In the genomic region with DNA sequence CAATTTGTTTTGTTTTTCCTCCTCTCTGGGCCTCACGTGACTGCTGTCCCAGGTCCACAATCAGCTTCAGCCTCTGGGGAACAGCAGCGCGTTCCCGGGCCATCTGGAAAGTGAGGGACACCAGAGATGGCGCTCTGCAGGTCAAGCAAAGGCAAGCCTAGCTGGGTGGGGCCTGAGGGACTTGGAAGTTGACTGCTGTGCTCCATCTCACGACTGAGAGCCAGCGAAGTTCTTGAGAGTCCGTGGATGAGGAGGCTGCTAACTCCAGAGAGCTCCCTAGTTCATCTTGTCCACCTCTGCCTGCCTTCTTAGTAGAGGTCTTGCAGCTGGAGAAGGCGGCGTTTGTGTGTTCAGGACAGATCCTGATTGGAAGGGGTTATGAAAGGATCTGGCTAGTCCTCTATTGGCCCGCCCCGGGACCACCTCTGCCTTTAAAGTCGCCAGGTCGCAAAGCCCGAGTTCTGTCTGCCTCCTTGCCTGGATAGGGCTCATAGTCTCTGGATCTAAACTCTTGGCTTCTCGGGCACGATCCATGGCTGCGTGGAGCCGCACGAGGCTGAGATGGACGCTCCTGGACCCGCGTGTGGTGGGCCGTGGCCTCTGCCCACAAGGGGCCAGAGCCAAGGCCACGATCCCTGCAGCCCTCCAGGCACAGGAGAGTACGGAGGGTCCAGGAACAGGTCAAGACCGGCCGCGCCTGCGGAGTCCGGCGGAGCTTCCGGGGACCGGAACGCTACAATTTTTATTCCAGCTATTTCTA, we compare ENCODE assay signal across 8 mouse cellular contexts. TPM values are rescaled to one million over a fixed set of nuclear protein-coding genes. Genes with fewer than 3 reads are reported as not detected.
DNase-seq lines count a peak whose midpoint lies in the region; ATAC-seq and TF ChIP-seq lines count a peak whose summit lies in the region.

A gene (plus strand): TSS at position 476 of the 760 bp plus-strand sequence.

- peak; percentile 56 for DNase-seq in Muller cell, postnatal 12 days (ENCODE audit: inconsistent ontology term)
- DNase-seq in cerebellum, adult 9-10 months: peak; percentile 9
- peak in 1 of 2 experiments; percentile 19 for DNase-seq in frontal cortex, adult 2 months (ENCODE audit: extremely low spot score in 1 of 2, low spot score in 1 of 2)
- peak in 1 of 2 experiments; percentile 22 for DNase-seq in layer of hippocampus, adult 2 months (ENCODE audit: low spot score in 2 of 2)
- peak; percentile 66 for DNase-seq in lung, postnatal 14 days
- peak; percentile 40 for DNase-seq in ovary, postnatal 10 days (ENCODE audit: low spot score)

- peak; percentile 35 to 46 for ATAC-seq in hematopoietic stem cell, adult 5-6 weeks (replicated peaks in 1 of 2; ENCODE audit: insufficient read depth in 1 of 2, low FRiP score in 2 of 2, low TSS enrichment in 1 of 2, low read depth in 1 of 2, poor library complexity in 2 of 2, severe bottlenecking in 2 of 2)
- no peak for ATAC-seq in CD4-positive, CD25-positive, alpha-beta regulatory T cell, adult 4 months

- H3K27ac ChIP-seq in layer of hippocampus, adult 2 months: peak within 1 kb of the TSS; percentile 51; the same call in 1 of the 2 replicates

- peak within 1 kb of the TSS; percentile 47 for H3K4me3 ChIP-seq in layer of hippocampus, adult 2 months

- TF ChIP-seq CTCF in layer of hippocampus, adult 2 months (conservative IDR thresholded peaks at IDR 0.05): peak; percentile 21

RNA-seq across cellular contexts. Expression of the gene that starts here (rescaled TPM):
- 14.1 and 14.5 TPM in 2 replicates for polyA plus RNA-seq in frontal cortex, adult 2 months (2012; rRNA removed)
- total RNA-seq in hematopoietic stem cell, adult 5-6 weeks (2017): 4.9 and 5.3 TPM in 2 replicates
- total RNA-seq in layer of hippocampus, adult 2 months (2021): 1 to 10 TPM; 2.7 to 3.1 TPM
- not detected for polyA plus RNA-seq in CD4-positive, CD25-positive, alpha-beta regulatory T cell, adult 4 months (2017; shearing (Covaris generic))
